Mouse (Mus musculus) urinary bladder, adult 18-20 months (tissue): ENCODE results near the gene Vmn1r225.
"Not testable (repeated sequence)": the region's sequence is repeated elsewhere in the genome, so short reads cannot be mapped to it uniquely, and the experiment has no call there.

Source experiments
- DNase-seq, 2 experiments: peaks; one replicate each; pipeline ENCODE4 v3.0.0; 2022; ENCODE audit warnings: low spot score in 2 of 2, mixed read lengths in 2 of 2

Vmn1r225 gene

DNA sequence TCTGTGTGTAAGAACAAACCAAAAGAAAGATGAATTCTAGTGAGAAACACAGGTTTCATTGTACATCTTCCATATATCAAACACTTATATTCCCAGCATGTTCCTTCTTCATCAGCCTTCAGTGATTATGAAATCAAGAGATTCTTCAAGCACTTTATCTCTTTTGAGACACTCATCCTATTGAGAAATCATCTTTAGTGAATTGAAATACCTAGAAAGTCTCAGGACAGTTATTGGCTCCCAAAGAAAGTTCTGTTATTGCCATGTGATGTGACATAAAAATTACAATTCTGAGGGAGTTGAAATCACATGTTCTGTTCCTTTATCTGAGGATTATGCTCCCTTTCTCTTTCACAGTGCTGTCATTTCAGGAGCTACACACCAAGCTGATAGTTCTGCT lies at the start of gene Vmn1r225:
Vmn1r225 (plus strand) TSS at position 301 of the 400 bp plus-strand sequence.
- no peak for DNase-seq

- DNase-seq, result no peak
Observed at GRCm38 (mm10) chr17:20473311-20473710, 24.6 kb upstream of the Vmn1r225 start.

DNA sequence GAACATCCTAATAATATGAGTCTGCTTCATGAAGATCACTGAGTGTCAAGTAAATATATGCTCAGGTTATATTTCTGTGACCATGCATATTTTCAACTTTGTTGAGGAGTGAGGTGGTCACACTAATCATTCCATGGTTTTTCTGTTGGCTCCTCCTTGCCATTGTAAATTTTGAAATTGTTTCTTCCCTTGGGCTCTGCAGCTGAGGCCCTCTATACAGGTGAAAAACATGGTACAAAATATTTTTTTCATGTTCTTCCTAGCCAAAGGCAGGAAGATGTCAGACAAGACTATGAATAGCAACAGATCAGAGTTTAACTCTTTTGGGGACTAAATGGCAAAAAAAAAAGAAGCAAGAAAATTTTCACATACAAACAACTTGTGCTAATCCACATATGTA lies 16.7 kb upstream of the Vmn1r225 start, which contains the start of gene Vmn2r108:
Vmn2r108 (minus strand) TSS at position 101 of the 400 bp plus-strand sequence.
- DNase-seq, result no peak

DNA sequence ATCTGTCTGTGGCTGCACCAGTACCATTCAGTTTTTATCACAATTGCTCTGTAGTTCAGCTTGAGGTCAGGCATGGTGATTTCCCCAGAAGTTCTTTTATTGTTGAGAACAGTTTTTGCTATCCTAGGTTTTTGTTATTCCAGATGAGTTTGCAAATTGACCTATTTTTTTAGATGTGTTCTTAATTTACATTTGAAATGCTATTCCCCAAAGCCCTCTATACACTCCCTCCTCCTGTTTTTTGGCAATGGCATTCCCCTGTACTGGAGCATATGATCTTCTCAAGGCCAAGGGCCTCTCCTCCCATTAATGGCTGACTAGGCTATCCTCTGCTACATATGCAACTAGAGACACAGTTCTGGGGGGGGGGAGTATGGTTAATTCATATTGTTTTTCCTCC lies 10.3 kb downstream of the Vmn1r225 start:
- not testable (repeated sequence) for DNase-seq
